Mouse (Mus musculus): ENCODE results near the gene Asf1b.

DNA sequence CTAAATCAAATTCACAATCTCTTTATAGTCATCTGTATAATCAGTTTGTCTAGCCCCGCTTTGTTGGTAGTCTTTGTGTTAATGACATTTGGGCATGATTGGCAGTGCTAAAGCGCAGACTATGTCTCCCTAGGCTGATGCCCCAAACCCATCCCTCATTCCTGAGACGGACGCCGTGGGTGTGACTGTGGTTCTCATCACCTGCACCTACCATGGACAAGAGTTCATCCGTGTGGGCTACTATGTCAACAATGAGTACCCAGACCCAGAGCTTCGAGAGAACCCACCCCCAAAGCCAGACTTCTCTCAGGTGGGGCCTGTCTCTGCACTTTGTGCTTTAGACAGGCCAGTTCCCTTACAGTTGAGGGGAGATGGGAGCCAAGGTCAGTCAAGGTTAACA, 12.4 kb downstream of the Asf1b start:
- TF ChIP-seq RAD21 (IDR thresholded peaks at IDR 0.05; ENCODE audit: low read depth, low read length), result no peak
- no peak for TF ChIP-seq SIN3A (IDR thresholded peaks at IDR 0.05; ENCODE audit: low read length)
- TF ChIP-seq BHLHE40 (IDR thresholded peaks at IDR 0.05; ENCODE audit: low read depth, low read length), result no peak
